Mouse (Mus musculus): Measurements from ENCODE around the gene Dgka. TPM values are rescaled to one million over a fixed set of nuclear protein-coding genes. Genes with fewer than 3 reads are reported as not detected.

The Dgka gene
- total RNA-seq, 1 experiment, result 11.9 TPM

GRCm38 (mm10) chr10:128697072-128697725, 47.5 kb downstream of the Dgka start:
- Histone ChIP-seq H3K9me3 (ENCODE audit: control insufficient read depth, insufficient read depth, low read depth, low read length) (no peaks in the 10 kb centered on the region), H3K36me3 (ENCODE audit: control insufficient read depth, insufficient read depth, low read length, poor library complexity, severe bottlenecking) (peaks cover 25% of the 10 kb centered on the region), H3K27ac (ENCODE audit: insufficient read depth, low read depth, low read length, poor library complexity, severe bottlenecking) (peak overlapping the region; percentile 45; the same call in 1 of the 2 replicates), H3K4me1 (ENCODE audit: control insufficient read depth in 2 of 2, insufficient read depth in 2 of 2, low read length in 2 of 2, poor library complexity in 1 of 2) (peaks cover 4 to 5% of the 10 kb centered on the region in 2 experiments; a peak in 3 of 4 replicates), H3K9ac (ENCODE audit: insufficient read depth, low read depth, low read length, poor library complexity, severe bottlenecking) (peak overlapping the region; percentile 24; the same call in 1 of the 2 replicates), H3K4me3 (ENCODE audit: insufficient read depth in 1 of 2, low read depth in 1 of 2, low read length in 2 of 2, poor library complexity in 1 of 2, severe bottlenecking in 1 of 2) (no peak overlapping the region; a peak in 1 of 4 replicates)
- no peak for TF ChIP-seq CHD2 (IDR thresholded peaks at IDR 0.05; ENCODE audit: low read depth, low read length)
- peak; percentile 91 for TF ChIP-seq ZNF384 (IDR thresholded peaks at IDR 0.05; ENCODE audit: low read depth, low read length)
- no peak for DNase-seq (ENCODE audit: low read depth, low spot score)
- in situ Hi-C loops (cut with MboI; ENCODE audit: low sequenced_read_pairs in 2 of 2, unreplicated experiment in 2 of 2), result no loop called here

GRCm38 (mm10) chr10:128695992-128696807, 48.5 kb downstream of the Dgka start, which contains the start of gene Rab5b:
Gene Rab5b, minus strand, starts transcription at chr10:128696264.
- H3K4me3 ChIP-seq (ENCODE audit: insufficient read depth in 1 of 2, low read depth in 1 of 2, low read length in 2 of 2, poor library complexity in 1 of 2, severe bottlenecking in 1 of 2), result peak within 1 kb of the TSS; percentile 75 to 83
- in situ Hi-C loops (cut with MboI; ENCODE audit: low sequenced_read_pairs in 2 of 2, unreplicated experiment in 2 of 2), result no loop called here
- H3K9me3 ChIP-seq (ENCODE audit: control insufficient read depth, insufficient read depth, low read depth, low read length), result no peaks in the 10 kb centered on the region
- peaks cover 2 to 5% of the 10 kb centered on the region in 2 experiments; a peak in 2 of 4 replicates for H3K4me1 ChIP-seq (ENCODE audit: control insufficient read depth in 2 of 2, insufficient read depth in 2 of 2, low read length in 2 of 2, poor library complexity in 1 of 2)
- H3K27ac ChIP-seq (ENCODE audit: insufficient read depth, low read depth, low read length, poor library complexity, severe bottlenecking), result peak within 1 kb of the TSS; percentile 58
- H3K9ac ChIP-seq (ENCODE audit: insufficient read depth, low read depth, low read length, poor library complexity, severe bottlenecking), result peak within 1 kb of the TSS; percentile 79
- DNase-seq (ENCODE audit: low read depth, low spot score), result peak; percentile 100
- H3K36me3 ChIP-seq (ENCODE audit: control insufficient read depth, insufficient read depth, low read length, poor library complexity, severe bottlenecking), result peaks cover 22% of the 10 kb centered on the region
- TF ChIP-seq HCFC1 (IDR thresholded peaks at IDR 0.05; ENCODE audit: borderline replicate concordance, insufficient read depth, low read length) (no peak), CHD2 (IDR thresholded peaks at IDR 0.05; ENCODE audit: low read depth, low read length) (peak; percentile 100), ZC3H11A (IDR thresholded peaks at IDR 0.05; ENCODE audit: borderline replicate concordance, low read depth, low read length) (no peak), MAFK (IDR thresholded peaks at IDR 0.05; ENCODE audit: insufficient read depth, low read depth, low read length) (no peak)

GRCm38 (mm10) chr10:128695411-128695991, 49.2 kb downstream of the Dgka start:
- DNase-seq (ENCODE audit: low read depth, low spot score), result no peak
- TF ChIP-seq CHD2 (IDR thresholded peaks at IDR 0.05; ENCODE audit: low read depth, low read length) (no peak), ZC3H11A (IDR thresholded peaks at IDR 0.05; ENCODE audit: borderline replicate concordance, low read depth, low read length) (no peak), MAFK (IDR thresholded peaks at IDR 0.05; ENCODE audit: insufficient read depth, low read depth, low read length) (no peak), ZNF384 (IDR thresholded peaks at IDR 0.05; ENCODE audit: low read depth, low read length) (no peak), HCFC1 (IDR thresholded peaks at IDR 0.05; ENCODE audit: borderline replicate concordance, insufficient read depth, low read length) (no peak)
- Histone ChIP-seq H3K4me3 (ENCODE audit: insufficient read depth in 1 of 2, low read depth in 1 of 2, low read length in 2 of 2, poor library complexity in 1 of 2, severe bottlenecking in 1 of 2) (peak overlapping the region; percentile 75 to 83), H3K4me1 (ENCODE audit: control insufficient read depth in 2 of 2, insufficient read depth in 2 of 2, low read length in 2 of 2, poor library complexity in 1 of 2) (peaks cover 2 to 5% of the 10 kb centered on the region in 2 experiments; a peak in 2 of 4 replicates), H3K27ac (ENCODE audit: insufficient read depth, low read depth, low read length, poor library complexity, severe bottlenecking) (peak overlapping the region; percentile 58), H3K36me3 (ENCODE audit: control insufficient read depth, insufficient read depth, low read length, poor library complexity, severe bottlenecking) (peaks cover 18% of the 10 kb centered on the region), H3K9ac (ENCODE audit: insufficient read depth, low read depth, low read length, poor library complexity, severe bottlenecking) (peak overlapping the region; percentile 79), H3K9me3 (ENCODE audit: control insufficient read depth, insufficient read depth, low read depth, low read length) (no peaks in the 10 kb centered on the region)
- in situ Hi-C loops (cut with MboI; ENCODE audit: low sequenced_read_pairs in 2 of 2, unreplicated experiment in 2 of 2), result no loop called here

- H3K9ac ChIP-seq (ENCODE audit: insufficient read depth, low read depth, low read length, poor library complexity, severe bottlenecking), result no peak overlapping the region; the same call in 1 of the 2 replicates
- in situ Hi-C loops (cut with MboI; ENCODE audit: low sequenced_read_pairs in 2 of 2, unreplicated experiment in 2 of 2), result loop anchor here in 1 of 2 experiments (10.0 kb wide), 1 partner anchor 60 kb away; no protein-coding TSS in a partner anchor
- H3K4me3 ChIP-seq (ENCODE audit: insufficient read depth in 1 of 2, low read depth in 1 of 2, low read length in 2 of 2, poor library complexity in 1 of 2, severe bottlenecking in 1 of 2), result peak overlapping the region; percentile 73 to 84; a peak in 3 of 4 replicates
- peaks cover 0 to 4% of the 10 kb centered on the region in 2 experiments; a peak in 1 of 4 replicates for H3K4me1 ChIP-seq (ENCODE audit: control insufficient read depth in 2 of 2, insufficient read depth in 2 of 2, low read length in 2 of 2, poor library complexity in 1 of 2)
- peaks cover 2% of the 10 kb centered on the region; the same call in 1 of the 2 replicates for H3K36me3 ChIP-seq (ENCODE audit: control insufficient read depth, insufficient read depth, low read length, poor library complexity, severe bottlenecking)
- H3K9me3 ChIP-seq (ENCODE audit: control insufficient read depth, insufficient read depth, low read depth, low read length), result no peaks in the 10 kb centered on the region
- TF ChIP-seq ZNF384 (IDR thresholded peaks at IDR 0.05; ENCODE audit: low read depth, low read length), result no peak
- 0 out of 2 replicates have a peak, but pooled peaks have one; percentile 22 for TF ChIP-seq ZC3H11A (IDR thresholded peaks at IDR 0.05; ENCODE audit: borderline replicate concordance, low read depth, low read length)
- no peak for TF ChIP-seq MAFK (IDR thresholded peaks at IDR 0.05; ENCODE audit: insufficient read depth, low read depth, low read length)
- no peak for TF ChIP-seq CHD2 (IDR thresholded peaks at IDR 0.05; ENCODE audit: low read depth, low read length)
- no peak for DNase-seq (ENCODE audit: low read depth, low spot score)
- H3K27ac ChIP-seq (ENCODE audit: insufficient read depth, low read depth, low read length, poor library complexity, severe bottlenecking), result no peak overlapping the region
Measured at GRCm38 (mm10) chr10:128674469-128675008, 70.1 kb downstream of the Dgka start.

Data from ES-E14 (cell line).